Mouse (Mus musculus) G1E (cell line): ENCODE data around the gene Fstl4.

ENCODE experiments used
- CTCF ChIP-seq: IDR thresholded peaks from 2 replicates; pipeline ENCODE4 v1.5.1; 2012; ENCODE audit warnings: low read depth, low read length, inconsistent platforms, mixed read lengths
- GATA1 ChIP-seq: IDR thresholded peaks from 2 replicates; pipeline ENCODE4 v1.6.1; 2012; ENCODE audit warnings: borderline replicate concordance, low read length, inconsistent platforms, mixed read lengths
- TAL1 ChIP-seq: conservative IDR thresholded peaks from 2 replicates; pipeline ENCODE4 v1.6.1; 2012; ENCODE audit warnings: low read depth, low read length, inconsistent platforms, mixed read lengths

DNA sequence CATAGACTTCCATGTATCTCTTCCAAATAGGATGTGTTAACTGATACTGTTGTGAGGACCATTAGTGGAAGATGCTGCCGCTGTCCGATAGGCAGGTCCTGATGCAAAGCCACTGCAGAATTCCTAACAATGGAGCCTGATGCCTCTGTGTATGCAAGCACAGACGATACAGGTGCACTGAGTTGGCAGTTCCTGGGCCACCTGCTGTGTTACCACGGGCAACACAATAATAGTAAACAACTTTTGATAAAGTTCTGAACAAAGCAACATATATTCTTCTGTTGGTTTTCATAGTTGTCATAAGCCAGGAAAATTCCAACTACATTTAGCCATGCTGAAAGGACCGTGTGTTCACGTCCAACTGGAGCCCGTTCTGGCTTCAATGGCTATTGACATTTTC, 271.0 kb downstream of the Fstl4 start:
- TF ChIP-seq CTCF = no peak
- TF ChIP-seq GATA1 = no peak
- TF ChIP-seq TAL1 = no peak
